9 mouse cellular contexts compared by ENCODE assay signal in genomic region chr13:37519948-37520347, GRCm38 (mm10).
DNase-seq lines count a peak whose midpoint lies in the region; ATAC-seq and TF ChIP-seq lines count a peak whose summit lies in the region.
"Had no signal": no experiment of that assay in that cellular context is flagged by ENCODE, and none has a peak within 500 bp of the region (broad histone marks: within the 10 kb centered on the region; RNA-seq: fewer than 3 reads in every experiment).

No protein-coding gene starts in this region.

- H3K4me1 ChIP-seq in kidney, postnatal 0 days (replicated peaks; ENCODE audit: insufficient read depth, low read length): no peaks in the 10 kb centered on the region
- H3K4me1 ChIP-seq in heart, embryonic 10.5 days: no peaks in the 10 kb centered on the region; the same call in 1 of the 2 replicates

- no peaks in the 10 kb centered on the region for H3K27me3 ChIP-seq in kidney, postnatal 0 days (ENCODE audit: insufficient read depth, low read length)
- H3K27me3 ChIP-seq in heart, embryonic 10.5 days (ENCODE audit: insufficient read depth, poor library complexity, severe bottlenecking): no peaks in the 10 kb centered on the region

- peak; percentile 23 for DNase-seq in kidney, postnatal 0 days (ENCODE audit: low spot score)
- DNase-seq in kidney, adult 11 months: no peak
- peak; percentile 52 for DNase-seq in WW6 (ENCODE audit: low read depth, low spot score)
- no peak for DNase-seq in cerebellum, postnatal 36 days
- DNase-seq in urinary bladder, postnatal 4 days (ENCODE audit: low spot score in 2 of 2): no peak
- DNase-seq in heart, embryonic 10.5 days (ENCODE audit: low spot score): no peak
- DNase-seq: cerebellum, adult 8-10 months had no signal

- H3K4me2 ChIP-seq in kidney, postnatal 0 days (ENCODE audit: low read length): no peak overlapping the region

- no peak overlapping the region for H3K4me3 ChIP-seq in kidney, postnatal 0 days (replicated peaks; ENCODE audit: low read depth, low read length)
- H3K4me3 ChIP-seq in heart, embryonic 10.5 days: no peak overlapping the region

- peak; percentile 55; the same call in 1 of the 2 replicates for TF ChIP-seq CTCF in kidney, postnatal 0 days (IDR thresholded peaks at IDR 0.05; ENCODE audit: low read depth)

- no peak overlapping the region for H3K9ac ChIP-seq in kidney, postnatal 0 days (ENCODE audit: low read depth, low read length)

- WGBS in kidney, postnatal 0 days: 75% methylated on average over 3 of the region's 3 CpGs
- 76% methylated on average over 3 of the region's 3 CpGs for WGBS in heart, embryonic 10.5 days

- no peaks in the 10 kb centered on the region for H3K36me3 ChIP-seq in kidney, postnatal 0 days (ENCODE audit: insufficient read depth, low read length)
- H3K36me3 ChIP-seq in heart, embryonic 10.5 days: no peaks in the 10 kb centered on the region

- H3K9me3 ChIP-seq in kidney, postnatal 0 days (replicated peaks; ENCODE audit: low read length): no peaks in the 10 kb centered on the region
- H3K9me3 ChIP-seq in heart, embryonic 10.5 days: no peaks in the 10 kb centered on the region

- no peak overlapping the region for H3K27ac ChIP-seq in kidney, postnatal 0 days
- no peak overlapping the region for H3K27ac ChIP-seq in heart, embryonic 10.5 days

- no peak for ATAC-seq in kidney, postnatal 0 days (replicated peaks; ENCODE audit: low FRiP score, low read depth)
- peak; percentile 89 for ATAC-seq in CD4-positive, CD25-positive, alpha-beta regulatory T cell, adult 4 months
- peak; percentile 80; the same call in 1 of the 2 replicates for ATAC-seq in megakaryocyte-erythroid progenitor cell, adult 5-6 weeks (replicated peaks; ENCODE audit: low FRiP score, low TSS enrichment, poor library complexity, severe bottlenecking)

Comparison
In these comparisons a context has a peak if more than half of its experiments do, and no peak if none do; other contexts are left out.
1. DNase-seq: peak in kidney, postnatal 0 days (single experiment) and WW6 (single experiment); none in kidney, adult 11 months (single experiment), cerebellum, postnatal 36 days (0 of 2), urinary bladder, postnatal 4 days (0 of 2) and heart, embryonic 10.5 days (single experiment).